Mouse (Mus musculus) hindbrain, embryonic 12.5 days (tissue): ENCODE measurements around the gene Mterf1a. TPM values are rescaled to one million over a fixed set of nuclear protein-coding genes. Genes with fewer than 3 reads are reported as not detected.
"Not testable (repeated sequence)": the region's sequence is repeated elsewhere in the genome, so short reads cannot be mapped to it uniquely, and the experiment has no call there.

Experiments
- ATAC-seq: fragments of 200-750 bp; cut with Nextera tagmentation; 2 replicates; pipeline ENCODE4 v1.8.0; 2017; ENCODE audit warnings: moderate TSS enrichment; ENCODE audit not compliant: low FRiP score
- H3K27ac ChIP-seq: fragments of 300-500 bp; sonication (generic); 2 replicates; pipeline ENCODE4 v1.5.1; 2016; ENCODE audit warnings: mild to moderate bottlenecking
- H3K27me3 ChIP-seq: fragments of 300-500 bp; sonication (generic); 2 replicates; pipeline ENCODE4 v1.6.1; 2016; ENCODE audit warnings: mild to moderate bottlenecking
- H3K36me3 ChIP-seq: fragments of 300-500 bp; sonication (generic); 2 replicates; pipeline ENCODE4 v1.6.1; 2016; ENCODE audit warnings: mild to moderate bottlenecking
- H3K4me1 ChIP-seq: fragments of 300-500 bp; sonication (generic); 2 replicates; pipeline ENCODE4 v1.6.1; 2016
- H3K4me2 ChIP-seq: fragments of 300-500 bp; sonication (generic); replicated peaks from 2 replicates; pipeline ENCODE4 v1.6.1; 2016; ENCODE audit warnings: mild to moderate bottlenecking
- H3K4me3 ChIP-seq: fragments of 300-500 bp; sonication (generic); 2 replicates; pipeline ENCODE4 v1.5.1; 2016; ENCODE audit warnings: mild to moderate bottlenecking
- H3K9ac ChIP-seq: fragments of 300-500 bp; sonication (generic); 2 replicates; pipeline ENCODE4 v1.6.1; 2016; ENCODE audit warnings: mild to moderate bottlenecking, moderate library complexity
- H3K9me3 ChIP-seq: fragments of 300-500 bp; sonication (generic); replicated peaks from 2 replicates; pipeline ENCODE4 v1.6.1; 2016; ENCODE audit warnings: mild to moderate bottlenecking
- WGBS: fragments of 180-500 bp; shearing (Covaris S2); methylation state at CpG from one replicate; pipeline ENCODE4 v1.1.7; 2016; 5-methylcytosine and 5-hydroxymethylcytosine counted together
- polyA plus RNA-seq: library from polyadenylated mRNA; unstranded; fragments of >200 nt; fragmentation: Nextera tagmentation; extraction: Ambion mirVana; gene quantifications from 2 replicates; pipeline ENCODE4 v1.2.1, GENCODE M21; 2016

Gene Mterf1a
- polyA plus RNA-seq, 1 experiment from 2014 or later, result 8.4 TPM

DNA sequence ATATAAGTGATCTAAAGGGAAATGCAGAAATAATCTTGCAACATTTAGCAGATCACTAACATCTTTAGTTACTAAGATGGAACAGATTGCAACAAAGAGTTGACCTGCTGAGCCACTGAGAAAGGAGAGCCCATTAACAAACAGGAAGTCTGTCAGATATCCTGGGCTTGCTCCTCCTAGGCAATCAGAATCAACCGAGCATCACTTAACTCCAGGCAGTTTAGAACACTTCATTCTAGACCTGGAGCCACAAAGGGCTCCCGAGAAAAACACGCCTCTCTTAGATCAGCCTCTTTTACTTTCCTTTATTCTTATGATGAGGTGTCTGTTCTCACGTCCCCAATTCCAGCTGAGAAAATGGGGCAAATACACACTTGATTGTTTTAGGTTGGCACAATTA is 32.9 kb upstream of the Mterf1a start:
- no peaks in the 10 kb centered on the region for H3K27me3 ChIP-seq
- no peaks in the 10 kb centered on the region for H3K9me3 ChIP-seq
- no peak overlapping the region for H3K9ac ChIP-seq
- peaks cover 18% of the 10 kb centered on the region for H3K4me1 ChIP-seq
- peak overlapping the region; percentile 62; the same call in 1 of the 2 replicates for H3K4me2 ChIP-seq
- H3K4me3 ChIP-seq, result no peak overlapping the region
- no peaks in the 10 kb centered on the region for H3K36me3 ChIP-seq
- 22% methylated on average over 4 of the region's 4 CpGs for WGBS
- ATAC-seq, result no peak
- no peak overlapping the region for H3K27ac ChIP-seq

DNA sequence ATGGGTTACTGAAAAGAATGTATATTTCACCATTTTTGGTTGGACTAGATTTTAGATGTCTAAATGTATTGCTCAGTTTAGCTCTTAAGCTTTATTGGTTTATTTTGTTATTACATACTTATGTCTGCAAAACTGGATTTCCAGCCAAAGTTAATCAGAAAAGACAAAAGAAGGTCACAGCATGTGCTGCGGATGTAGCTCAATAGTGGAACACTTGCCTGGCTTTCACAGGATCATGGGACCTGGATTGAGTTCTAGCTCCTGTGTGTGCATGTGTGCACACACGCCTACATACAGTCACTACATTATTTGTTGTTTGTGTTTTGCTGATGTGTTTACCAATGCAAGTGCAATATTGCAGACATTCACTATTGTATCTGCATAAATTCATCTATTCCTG is 28.6 kb upstream of the Mterf1a start:
- H3K36me3 ChIP-seq, result no peaks in the 10 kb centered on the region
- no peak overlapping the region for H3K4me2 ChIP-seq
- no peaks in the 10 kb centered on the region for H3K9me3 ChIP-seq
- H3K27ac ChIP-seq, result no peak overlapping the region
- WGBS, result 86% methylated on average over 2 of the region's 2 CpGs
- no peaks in the 10 kb centered on the region for H3K27me3 ChIP-seq
- no peak overlapping the region for H3K4me3 ChIP-seq
- no peak for ATAC-seq
- H3K4me1 ChIP-seq, result no peaks in the 10 kb centered on the region
- H3K9ac ChIP-seq, result no peak overlapping the region

GRCm38 (mm10) chr5:3905471-3905870 is 11.7 kb upstream of the Mterf1a start:
- Histone ChIP-seq H3K27me3 (no peaks in the 10 kb centered on the region), H3K9me3 (no peaks in the 10 kb centered on the region), H3K9ac (no peak overlapping the region), H3K4me2 (no peak overlapping the region), H3K27ac (no peak overlapping the region), H3K36me3 (no peaks in the 10 kb centered on the region), H3K4me1 (no peaks in the 10 kb centered on the region), H3K4me3 (no peak overlapping the region)
- 80% methylated on average over 2 of the region's 2 CpGs for WGBS
- ATAC-seq, result no peak

GRCm38 (mm10) chr5:3894294-3894619 is 524 bp upstream of the Mterf1a start:
- H3K36me3 ChIP-seq, H3K27me3 ChIP-seq, H3K27ac ChIP-seq, ATAC-seq, H3K9ac ChIP-seq, H3K9me3 ChIP-seq, H3K4me1 ChIP-seq, H3K4me2 ChIP-seq, H3K4me3 ChIP-seq: not testable (repeated sequence)
- WGBS, result 97% methylated on average over 4 of the region's 4 CpGs

DNA sequence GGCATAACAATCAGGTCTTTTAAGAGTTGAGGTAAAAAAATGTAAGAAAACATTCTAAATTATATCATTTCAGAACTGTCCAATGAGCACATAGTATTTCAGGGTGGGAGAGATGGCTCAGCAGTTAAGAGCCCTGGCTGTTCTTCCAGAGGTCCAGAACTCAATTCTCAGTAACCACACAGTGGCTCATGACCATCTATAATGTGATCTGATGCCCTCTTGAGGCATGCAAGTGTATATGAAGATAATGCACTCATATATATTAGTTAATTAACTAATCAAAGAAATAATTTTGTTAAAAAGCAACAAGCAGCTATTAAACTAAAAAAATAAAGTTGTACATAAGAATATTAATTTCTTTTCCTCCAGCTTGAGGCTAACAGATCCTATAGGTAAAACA is 4.5 kb downstream of the Mterf1a start:
- Histone ChIP-seq H3K27ac (no peak overlapping the region), H3K9me3 (no peaks in the 10 kb centered on the region), H3K27me3 (no peaks in the 10 kb centered on the region), H3K4me1 (peaks cover 6% of the 10 kb centered on the region; the same call in 1 of the 2 replicates), H3K4me2 (no peak overlapping the region), H3K4me3 (no peak overlapping the region), H3K9ac (no peak overlapping the region), H3K36me3 (no peaks in the 10 kb centered on the region)
- ATAC-seq, result no peak

- not testable (repeated sequence) for H3K4me3 ChIP-seq, H3K4me1 ChIP-seq, H3K27me3 ChIP-seq, H3K27ac ChIP-seq, ATAC-seq, H3K9ac ChIP-seq, H3K36me3 ChIP-seq, H3K4me2 ChIP-seq, H3K9me3 ChIP-seq
- 89% methylated on average over 7 of the region's 7 CpGs for WGBS
Measured at GRCm38 (mm10) chr5:3886862-3887261, 6.9 kb downstream of the Mterf1a start.

- no peaks in the 10 kb centered on the region for H3K9me3 ChIP-seq
- ATAC-seq, result no peak
- no peak overlapping the region for H3K9ac ChIP-seq
- H3K4me1 ChIP-seq, result no peaks in the 10 kb centered on the region
- no peak overlapping the region for H3K4me2 ChIP-seq
- no peaks in the 10 kb centered on the region for H3K36me3 ChIP-seq
- H3K27me3 ChIP-seq, result no peaks in the 10 kb centered on the region
- no peak overlapping the region for H3K4me3 ChIP-seq
- 73% methylated on average over 3 of the region's 3 CpGs for WGBS
- H3K27ac ChIP-seq, result no peak overlapping the region
Measured at GRCm38 (mm10) chr5:3873485-3873884, 20.2 kb downstream of the Mterf1a start.

- Histone ChIP-seq H3K27me3 (no peaks in the 10 kb centered on the region), H3K4me2 (no peak overlapping the region), H3K4me3 (no peak overlapping the region), H3K36me3 (no peaks in the 10 kb centered on the region), H3K4me1 (no peaks in the 10 kb centered on the region), H3K9me3 (no peaks in the 10 kb centered on the region), H3K27ac (no peak overlapping the region), H3K9ac (no peak overlapping the region)
- WGBS, result 38% methylated on average over 1 of the region's 1 CpGs
- no peak for ATAC-seq
Measured at GRCm38 (mm10) chr5:3872348-3872747, 21.4 kb downstream of the Mterf1a start.

GRCm38 (mm10) chr5:3870161-3870560 is 23.6 kb downstream of the Mterf1a start:
- H3K4me3 ChIP-seq, result no peak overlapping the region
- no peaks in the 10 kb centered on the region for H3K27me3 ChIP-seq
- H3K9me3 ChIP-seq, result no peaks in the 10 kb centered on the region
- no peak overlapping the region for H3K4me2 ChIP-seq
- no peak overlapping the region for H3K9ac ChIP-seq
- no peak for ATAC-seq
- no peaks in the 10 kb centered on the region for H3K4me1 ChIP-seq
- no peak overlapping the region for H3K27ac ChIP-seq
- WGBS, result 82% methylated on average over 4 of the region's 4 CpGs
- no peaks in the 10 kb centered on the region for H3K36me3 ChIP-seq

- Histone ChIP-seq H3K36me3 (0 out of 2 replicates have a peak, but pooled peaks cover 14% of the 10 kb centered on the region), H3K27me3 (no peaks in the 10 kb centered on the region), H3K27ac (no peak within 1 kb of the TSS), H3K4me3 (peak within 1 kb of the TSS; percentile 38), H3K9me3 (no peaks in the 10 kb centered on the region), H3K4me2 (peak within 1 kb of the TSS; percentile 64), H3K9ac (peak within 1 kb of the TSS; percentile 49), H3K4me1 (peaks cover 5% of the 10 kb centered on the region; the same call in 1 of the 2 replicates)
- 6% methylated on average over 24 of the region's 24 CpGs for WGBS
- ATAC-seq, result no peak
Measured at GRCm38 (mm10) chr5:3845026-3845425, 48.7 kb downstream of the Mterf1a start, which contains the start of gene Lrrd1. Lrrd1 (plus strand) TSS chr5:3845173.

Other genes starting within 250 kb of the Mterf1a start
- gene Tmbim7, start 242.8 kb downstream of the Mterf1a start, polyA plus RNA-seq, result not detected in 2 replicates
- 70.6 and 74.0 TPM in 2 replicates for gene Gatad1, start 236.7 kb downstream of the Mterf1a start, polyA plus RNA-seq
- 24.1 and 26.1 TPM in 2 replicates for gene Ankib1, start 91.0 kb downstream of the Mterf1a start, polyA plus RNA-seq
- gene Krit1, start 90.7 kb downstream of the Mterf1a start, polyA plus RNA-seq, result 75.2 and 80.2 TPM in 2 replicates
- 0.14 TPM in 1 of 2 replicates, not detected in the other for gene Lrrd1, start 48.8 kb downstream of the Mterf1a start, polyA plus RNA-seq
- 308 and 312 TPM in 2 replicates for gene Akap9, start 34.1 kb upstream of the Mterf1a start, polyA plus RNA-seq
- 137 and 149 TPM in 2 replicates for gene Cyp51, start 210.8 kb upstream of the Mterf1a start, polyA plus RNA-seq